Mouse (Mus musculus): ENCODE data around the gene Ntpcr. TPM values are rescaled to one million over a fixed set of nuclear protein-coding genes. Genes with fewer than 3 reads are reported as not detected.
A peak's percentile ranks its signal among the peaks of the same experiment; 100 is the strongest.

The Ntpcr gene
- polyA plus RNA-seq, 1 experiment, result 15.8 TPM

DNA sequence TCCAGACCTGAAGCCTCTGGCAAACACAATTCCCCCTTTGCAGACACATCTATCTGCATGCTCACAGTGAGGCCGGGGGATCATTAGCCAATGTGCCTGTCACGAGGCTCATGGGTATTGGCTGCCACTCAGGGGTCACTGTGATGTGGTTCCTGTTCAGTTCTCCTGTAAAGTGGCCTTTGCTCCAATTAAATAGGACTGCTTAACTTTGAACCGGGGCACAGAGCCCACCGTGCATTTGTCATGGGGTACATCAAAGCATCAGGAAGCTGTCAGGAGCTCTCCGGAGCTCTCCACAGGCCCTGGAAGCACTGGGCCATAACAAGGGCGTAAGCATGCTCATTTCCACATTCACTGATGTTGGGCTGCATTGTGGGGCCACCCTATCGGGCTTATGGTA is 13.2 kb upstream of the Ntpcr start:
- H3K9ac ChIP-seq (ENCODE audit: low read depth, poor library complexity, severe bottlenecking), result no peak overlapping the region
- H3K4me3 ChIP-seq (ENCODE audit: low read depth, low read length), result no peak overlapping the region
- H3K27me3 ChIP-seq (ENCODE audit: control insufficient read depth, insufficient read depth, low read length, poor library complexity, severe bottlenecking), result no peaks in the 10 kb centered on the region
- TF ChIP-seq CTCF (IDR thresholded peaks at IDR 0.05; ENCODE audit: low read depth, low read length) (no peak), EP300 (IDR thresholded peaks at IDR 0.05; ENCODE audit: insufficient read depth, low read depth, low read length) (no peak), POLR2A (IDR thresholded peaks at IDR 0.05; ENCODE audit: insufficient read depth, low read length) (no peak)
- H3K9me3 ChIP-seq (replicated peaks; ENCODE audit: control insufficient read depth, insufficient read depth, low read length, poor library complexity, severe bottlenecking), result no peaks in the 10 kb centered on the region
- no peaks in the 10 kb centered on the region for H3K36me3 ChIP-seq (ENCODE audit: control insufficient read depth, insufficient read depth, low read length, poor library complexity, severe bottlenecking)
- no peak overlapping the region for H3K27ac ChIP-seq (ENCODE audit: insufficient read depth, low read length)
- no peaks in the 10 kb centered on the region for H3K4me1 ChIP-seq (ENCODE audit: control insufficient read depth, insufficient read depth, low read length)

DNA sequence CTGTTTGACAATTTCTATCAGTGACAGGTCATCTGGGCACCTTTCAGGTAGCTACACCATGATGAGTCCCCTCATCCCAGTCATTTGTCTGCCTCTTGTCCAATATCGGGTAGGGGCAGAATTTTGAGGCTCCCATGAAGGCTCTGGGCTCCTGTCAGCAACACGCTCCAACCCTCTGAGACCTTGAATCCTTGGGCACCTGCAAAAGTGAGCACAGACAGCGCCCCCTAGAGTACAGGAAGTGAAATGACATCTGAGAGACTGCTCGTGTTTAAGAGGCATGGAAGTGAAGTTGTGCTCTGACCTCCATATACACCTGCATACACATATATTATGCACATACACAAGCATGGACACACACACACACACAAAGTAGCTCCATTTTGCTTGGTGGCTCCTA is 10.8 kb upstream of the Ntpcr start:
- Histone ChIP-seq H3K4me1 (ENCODE audit: control insufficient read depth, insufficient read depth, low read length) (peaks cover 3% of the 10 kb centered on the region), H3K9ac (ENCODE audit: low read depth, poor library complexity, severe bottlenecking) (no peak overlapping the region), H3K4me3 (ENCODE audit: low read depth, low read length) (no peak overlapping the region), H3K27ac (ENCODE audit: insufficient read depth, low read length) (no peak overlapping the region), H3K27me3 (ENCODE audit: control insufficient read depth, insufficient read depth, low read length, poor library complexity, severe bottlenecking) (no peaks in the 10 kb centered on the region), H3K9me3 (replicated peaks; ENCODE audit: control insufficient read depth, insufficient read depth, low read length, poor library complexity, severe bottlenecking) (0 out of 2 replicates have a peak, but pooled peaks cover 3% of the 10 kb centered on the region), H3K36me3 (ENCODE audit: control insufficient read depth, insufficient read depth, low read length, poor library complexity, severe bottlenecking) (no peaks in the 10 kb centered on the region)
- TF ChIP-seq EP300 (IDR thresholded peaks at IDR 0.05; ENCODE audit: insufficient read depth, low read depth, low read length) (no peak), CTCF (IDR thresholded peaks at IDR 0.05; ENCODE audit: low read depth, low read length) (peak; percentile 67)

DNA sequence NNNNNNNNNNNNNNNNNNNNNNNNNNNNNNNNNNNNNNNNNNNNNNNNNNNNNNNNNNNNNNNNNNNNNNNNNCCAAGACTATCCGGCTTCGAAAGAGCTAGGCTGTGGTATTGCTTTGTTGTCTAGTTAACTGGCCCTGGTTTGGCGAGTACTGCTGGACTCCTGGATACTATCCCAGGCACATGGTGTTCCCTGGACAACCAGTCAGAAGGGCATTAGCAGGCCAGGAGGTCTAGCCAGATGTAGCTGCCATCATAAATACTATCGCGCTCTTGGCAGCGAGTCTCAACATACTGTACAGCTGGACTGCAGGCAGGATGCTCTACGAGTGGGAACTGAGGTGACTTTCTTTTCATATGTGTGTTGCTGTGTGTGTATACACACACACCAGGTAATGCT is 7.1 kb upstream of the Ntpcr start:
- Histone ChIP-seq H3K9me3 (replicated peaks; ENCODE audit: control insufficient read depth, insufficient read depth, low read length, poor library complexity, severe bottlenecking) (0 out of 2 replicates have a peak, but pooled peaks cover 3% of the 10 kb centered on the region), H3K9ac (ENCODE audit: low read depth, poor library complexity, severe bottlenecking) (no peak overlapping the region), H3K4me1 (ENCODE audit: control insufficient read depth, insufficient read depth, low read length) (peaks cover 5% of the 10 kb centered on the region), H3K36me3 (ENCODE audit: control insufficient read depth, insufficient read depth, low read length, poor library complexity, severe bottlenecking) (no peaks in the 10 kb centered on the region), H3K4me3 (ENCODE audit: low read depth, low read length) (no peak overlapping the region), H3K27ac (ENCODE audit: insufficient read depth, low read length) (no peak overlapping the region), H3K27me3 (ENCODE audit: control insufficient read depth, insufficient read depth, low read length, poor library complexity, severe bottlenecking) (no peaks in the 10 kb centered on the region)
- no peak for TF ChIP-seq POLR2A (IDR thresholded peaks at IDR 0.05; ENCODE audit: insufficient read depth, low read length)
- TF ChIP-seq CTCF (IDR thresholded peaks at IDR 0.05; ENCODE audit: low read depth, low read length), result no peak

DNA sequence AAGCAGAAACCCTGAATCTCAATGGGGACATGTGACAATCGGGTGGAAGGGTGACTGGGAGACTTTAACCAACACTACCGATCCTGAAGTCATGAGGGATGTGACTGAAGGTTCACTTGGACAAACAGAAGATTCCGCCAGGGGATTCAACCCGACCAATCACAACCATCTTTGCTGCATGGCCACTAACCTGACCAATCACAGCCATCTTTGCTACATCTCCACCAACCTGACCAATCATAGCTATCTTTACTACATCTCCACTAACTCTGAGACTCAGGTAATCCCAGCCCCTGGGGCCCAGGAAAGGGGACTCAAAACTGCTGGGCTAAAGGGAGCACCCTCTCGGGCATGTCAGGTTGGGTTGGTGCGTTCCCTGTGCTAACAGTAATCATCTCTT is 6.3 kb upstream of the Ntpcr start:
- TF ChIP-seq EP300 (IDR thresholded peaks at IDR 0.05; ENCODE audit: insufficient read depth, low read depth, low read length), result no peak
- no peak for TF ChIP-seq POLR2A (IDR thresholded peaks at IDR 0.05; ENCODE audit: insufficient read depth, low read length)
- TF ChIP-seq CTCF (IDR thresholded peaks at IDR 0.05; ENCODE audit: low read depth, low read length), result no peak

DNA sequence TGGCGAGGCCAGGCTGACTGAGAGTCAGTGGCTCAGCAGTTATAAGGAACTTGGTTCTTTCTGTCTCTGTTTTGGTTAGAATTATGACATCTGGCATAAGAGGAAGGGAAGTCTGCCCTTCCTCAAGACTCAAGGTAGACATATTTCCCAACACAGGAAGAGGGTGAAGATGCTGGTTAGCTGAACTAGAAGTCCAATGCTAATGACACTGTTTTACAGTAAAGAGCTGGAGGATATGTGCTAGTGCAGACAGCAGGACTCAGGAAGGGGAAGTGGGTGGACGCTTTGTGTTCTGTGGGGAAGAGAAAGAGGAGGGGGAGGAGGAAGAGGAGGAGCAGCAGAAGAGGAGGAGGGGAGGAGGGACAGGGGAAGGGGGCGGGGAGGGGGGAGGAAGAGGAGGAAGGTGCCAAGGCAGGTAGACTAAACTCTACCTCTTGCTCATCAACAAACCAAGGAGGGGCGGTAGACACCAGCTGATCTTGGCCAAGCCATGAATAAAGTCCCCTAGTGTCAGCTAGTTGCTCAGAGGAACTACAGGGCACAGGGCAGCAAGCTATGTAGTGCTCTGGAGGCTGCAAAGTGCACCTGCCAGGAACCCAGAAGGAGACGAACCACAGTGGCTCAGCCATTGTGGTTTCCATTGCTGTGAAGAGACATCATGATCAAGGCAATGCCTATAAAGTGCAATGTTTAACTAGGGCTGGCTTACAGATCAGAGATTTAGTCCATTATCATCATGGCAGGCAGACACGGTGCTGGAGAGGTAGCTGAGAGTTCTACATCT is 4.5 kb upstream of the Ntpcr start:
- Histone ChIP-seq H3K4me1 (ENCODE audit: control insufficient read depth, insufficient read depth, low read length) (peaks cover 5% of the 10 kb centered on the region), H3K9me3 (replicated peaks; ENCODE audit: control insufficient read depth, insufficient read depth, low read length, poor library complexity, severe bottlenecking) (0 out of 2 replicates have a peak, but pooled peaks cover 3% of the 10 kb centered on the region), H3K27ac (ENCODE audit: insufficient read depth, low read length) (no peak overlapping the region), H3K9ac (ENCODE audit: low read depth, poor library complexity, severe bottlenecking) (no peak overlapping the region), H3K36me3 (ENCODE audit: control insufficient read depth, insufficient read depth, low read length, poor library complexity, severe bottlenecking) (no peaks in the 10 kb centered on the region), H3K27me3 (ENCODE audit: control insufficient read depth, insufficient read depth, low read length, poor library complexity, severe bottlenecking) (no peaks in the 10 kb centered on the region), H3K4me3 (ENCODE audit: low read depth, low read length) (no peak overlapping the region)
- TF ChIP-seq POLR2A (IDR thresholded peaks at IDR 0.05; ENCODE audit: insufficient read depth, low read length) (no peak), CTCF (IDR thresholded peaks at IDR 0.05; ENCODE audit: low read depth, low read length) (no peak), EP300 (IDR thresholded peaks at IDR 0.05; ENCODE audit: insufficient read depth, low read depth, low read length) (no peak)

More for the DNA sequence above, 6.3 kb upstream of the Ntpcr start:
- 0 out of 2 replicates have a peak, but pooled peaks cover 3% of the 10 kb centered on the region for H3K9me3 ChIP-seq (replicated peaks; ENCODE audit: control insufficient read depth, insufficient read depth, low read length, poor library complexity, severe bottlenecking)
- no peaks in the 10 kb centered on the region for H3K36me3 ChIP-seq (ENCODE audit: control insufficient read depth, insufficient read depth, low read length, poor library complexity, severe bottlenecking)
- no peaks in the 10 kb centered on the region for H3K27me3 ChIP-seq (ENCODE audit: control insufficient read depth, insufficient read depth, low read length, poor library complexity, severe bottlenecking)
- peak overlapping the region; percentile 18; the same call in 1 of the 2 replicates for H3K4me3 ChIP-seq (ENCODE audit: low read depth, low read length)
- peaks cover 5% of the 10 kb centered on the region for H3K4me1 ChIP-seq (ENCODE audit: control insufficient read depth, insufficient read depth, low read length)
- no peak overlapping the region for H3K9ac ChIP-seq (ENCODE audit: low read depth, poor library complexity, severe bottlenecking)
- no peak overlapping the region; the same call in 1 of the 2 replicates for H3K27ac ChIP-seq (ENCODE audit: insufficient read depth, low read length)

DNA sequence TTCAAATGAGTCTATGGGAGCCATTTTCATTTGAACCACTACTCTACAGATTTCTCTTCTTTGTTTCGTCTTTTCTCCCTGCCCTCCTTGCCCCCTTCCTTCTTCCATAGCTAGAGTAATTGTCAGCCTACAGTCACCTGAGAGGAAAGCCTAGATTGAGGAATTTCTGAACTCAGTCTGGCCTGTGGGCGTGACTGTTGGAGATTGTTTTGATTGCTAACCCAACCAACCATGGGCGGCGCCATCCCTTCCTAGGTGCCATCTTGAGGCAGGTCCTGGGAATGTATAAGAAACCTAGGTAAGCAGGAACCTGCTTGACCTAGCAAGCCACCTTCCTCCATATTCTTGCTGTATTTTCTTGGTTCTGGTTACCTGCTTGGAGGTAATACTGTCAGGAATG is 3.6 kb upstream of the Ntpcr start:
- no peaks in the 10 kb centered on the region for H3K27me3 ChIP-seq (ENCODE audit: control insufficient read depth, insufficient read depth, low read length, poor library complexity, severe bottlenecking)
- H3K9ac ChIP-seq (ENCODE audit: low read depth, poor library complexity, severe bottlenecking), result no peak overlapping the region
- peaks cover 5% of the 10 kb centered on the region for H3K4me1 ChIP-seq (ENCODE audit: control insufficient read depth, insufficient read depth, low read length)
- no peak for TF ChIP-seq EP300 (IDR thresholded peaks at IDR 0.05; ENCODE audit: insufficient read depth, low read depth, low read length)
- no peak for TF ChIP-seq CTCF (IDR thresholded peaks at IDR 0.05; ENCODE audit: low read depth, low read length)
- no peak for TF ChIP-seq POLR2A (IDR thresholded peaks at IDR 0.05; ENCODE audit: insufficient read depth, low read length)
- H3K36me3 ChIP-seq (ENCODE audit: control insufficient read depth, insufficient read depth, low read length, poor library complexity, severe bottlenecking), result no peaks in the 10 kb centered on the region
- no peak overlapping the region for H3K4me3 ChIP-seq (ENCODE audit: low read depth, low read length)
- H3K9me3 ChIP-seq (replicated peaks; ENCODE audit: control insufficient read depth, insufficient read depth, low read length, poor library complexity, severe bottlenecking), result 0 out of 2 replicates have a peak, but pooled peaks cover 3% of the 10 kb centered on the region
- H3K27ac ChIP-seq (ENCODE audit: insufficient read depth, low read length), result no peak overlapping the region
